Mouse (Mus musculus) hindbrain, embryonic 11.5 days (tissue): ENCODE data around the gene Vps9d1. TPM values are rescaled to one million over a fixed set of nuclear protein-coding genes. Genes with fewer than 3 reads are reported as not detected.
"Not testable (repeated sequence)": the region's sequence is repeated elsewhere in the genome, so short reads cannot be mapped to it uniquely, and the experiment has no call there.

Experiments
- ATAC-seq: fragments of 200-750 bp; cut with Nextera tagmentation; 2 replicates; pipeline ENCODE4 v1.8.0; 2017; ENCODE audit warnings: mild to moderate bottlenecking, moderate TSS enrichment, moderate library complexity; ENCODE audit not compliant: low FRiP score
- DNase-seq: peaks from one replicate; pipeline ENCODE4 v3.0.0-alpha.2; 2015; ENCODE audit warnings: low spot score
- H3K27ac ChIP-seq: fragments of 300-500 bp; sonication (generic); 2 replicates; pipeline ENCODE4 v1.5.1; 2014; ENCODE audit warnings: mild to moderate bottlenecking, low read depth, low read length
- H3K27me3 ChIP-seq: fragments of 300-500 bp; sonication (generic); 2 replicates; pipeline ENCODE4 v1.6.1; 2014; ENCODE audit warnings: mild to moderate bottlenecking, low read length, moderate library complexity, mixed read lengths; ENCODE audit not compliant: control insufficient read depth, insufficient read depth
- H3K36me3 ChIP-seq: fragments of 300-500 bp; sonication (generic); 2 replicates; pipeline ENCODE4 v1.6.1; 2014; ENCODE audit warnings: mild to moderate bottlenecking, low read length, moderate library complexity, mixed read lengths; ENCODE audit not compliant: control insufficient read depth, insufficient read depth
- H3K4me1 ChIP-seq: fragments of 300-500 bp; sonication (generic); replicated peaks from 2 replicates; pipeline ENCODE4 v1.6.1; 2014; ENCODE audit warnings: low read length, mixed read lengths; ENCODE audit not compliant: control insufficient read depth, insufficient read depth
- H3K4me2 ChIP-seq: fragments of 300-500 bp; sonication (generic); replicated peaks from 2 replicates; pipeline ENCODE4 v1.6.1; 2014; ENCODE audit warnings: mild to moderate bottlenecking, low read depth, low read length
- H3K4me3 ChIP-seq: fragments of 300-500 bp; sonication (generic); 2 replicates; pipeline ENCODE4 v1.5.1; 2014; ENCODE audit warnings: low read depth, low read length
- H3K9ac ChIP-seq: fragments of 300-500 bp; sonication (generic); 2 replicates; pipeline ENCODE4 v1.6.1; 2014; ENCODE audit warnings: low read depth, low read length
- H3K9me3 ChIP-seq: fragments of 300-500 bp; sonication (generic); 2 replicates; pipeline ENCODE4 v1.6.1; 2016; ENCODE audit warnings: low read length; ENCODE audit not compliant: control insufficient read depth
- WGBS: fragments of 180-500 bp; shearing (Covaris S2); extraction: QIAGEN DNeasy Blood & Tissue Kit; methylation state at CpG from one replicate; pipeline ENCODE4 v1.1.7; 2014; 5-methylcytosine and 5-hydroxymethylcytosine counted together
- polyA plus RNA-seq: library from polyadenylated mRNA; unstranded; fragments of >200 nt; fragmentation: Nextera tagmentation; extraction: Ambion mirVana; gene quantifications from 2 replicates; pipeline ENCODE4 v1.2.1, GENCODE M21; 2014

Vps9d1 gene
- polyA plus RNA-seq, 1 experiment from 2014 or later = 28.0 TPM

DNA sequence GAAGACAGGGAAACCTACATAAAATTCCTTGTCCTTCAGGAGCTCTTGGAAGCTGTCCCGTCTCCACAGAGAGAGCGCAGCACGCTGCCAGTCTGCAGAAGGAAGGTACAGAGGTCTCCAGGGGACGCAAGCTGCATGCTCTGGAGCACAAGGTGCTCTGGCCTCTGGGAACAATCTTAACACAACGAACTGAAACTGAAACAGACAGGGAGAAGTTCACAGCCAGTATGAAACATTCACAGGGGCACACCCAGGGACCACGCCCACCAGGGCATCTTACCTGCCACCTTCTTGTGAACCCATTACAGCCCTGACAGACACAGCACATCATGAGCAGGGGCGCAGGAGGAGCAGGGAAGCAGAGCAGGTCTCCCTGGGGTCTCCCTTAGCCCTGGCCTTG is 29.8 kb upstream of the Vps9d1 start:
- peaks cover 2% of the 10 kb centered on the region; the same call in 1 of the 2 replicates for H3K36me3 ChIP-seq
- 92% methylated on average over 7 of the region's 7 CpGs for WGBS
- no peak for ATAC-seq

DNA sequence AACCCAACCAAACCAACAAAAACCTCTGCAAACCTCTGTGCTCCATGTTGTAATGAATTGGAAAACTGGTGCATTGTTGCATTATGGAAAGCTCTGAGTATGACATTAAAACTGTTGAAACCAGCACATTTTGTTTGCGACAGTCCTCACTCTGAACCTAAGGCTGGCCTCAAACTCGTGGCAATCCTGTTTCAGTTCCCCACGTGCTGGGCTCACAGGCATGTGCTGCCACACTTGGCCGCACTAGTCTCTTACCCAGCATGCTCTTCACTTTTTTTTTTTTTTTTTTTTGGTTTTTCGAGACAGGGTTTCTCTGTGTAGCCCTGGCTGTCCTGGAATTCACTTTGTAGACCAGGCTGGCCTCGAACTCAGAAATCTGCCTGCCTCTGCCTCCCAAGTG is 28.8 kb upstream of the Vps9d1 start:
- WGBS = 92% methylated on average over 5 of the region's 6 CpGs
- ATAC-seq, H3K36me3 ChIP-seq, H3K4me3 ChIP-seq, H3K27me3 ChIP-seq, H3K9me3 ChIP-seq, DNase-seq, H3K4me1 ChIP-seq, H3K27ac ChIP-seq, H3K4me2 ChIP-seq, H3K9ac ChIP-seq: not testable (repeated sequence)

More for the DNA sequence above, 29.8 kb upstream of the Vps9d1 start:
- Histone ChIP-seq H3K9ac (no peak overlapping the region), H3K4me1 (no peaks in the 10 kb centered on the region), H3K4me2 (no peak overlapping the region), H3K27me3 (no peaks in the 10 kb centered on the region), H3K27ac (no peak overlapping the region), H3K4me3 (no peak overlapping the region), H3K9me3 (no peaks in the 10 kb centered on the region)
- DNase-seq = no peak

DNA sequence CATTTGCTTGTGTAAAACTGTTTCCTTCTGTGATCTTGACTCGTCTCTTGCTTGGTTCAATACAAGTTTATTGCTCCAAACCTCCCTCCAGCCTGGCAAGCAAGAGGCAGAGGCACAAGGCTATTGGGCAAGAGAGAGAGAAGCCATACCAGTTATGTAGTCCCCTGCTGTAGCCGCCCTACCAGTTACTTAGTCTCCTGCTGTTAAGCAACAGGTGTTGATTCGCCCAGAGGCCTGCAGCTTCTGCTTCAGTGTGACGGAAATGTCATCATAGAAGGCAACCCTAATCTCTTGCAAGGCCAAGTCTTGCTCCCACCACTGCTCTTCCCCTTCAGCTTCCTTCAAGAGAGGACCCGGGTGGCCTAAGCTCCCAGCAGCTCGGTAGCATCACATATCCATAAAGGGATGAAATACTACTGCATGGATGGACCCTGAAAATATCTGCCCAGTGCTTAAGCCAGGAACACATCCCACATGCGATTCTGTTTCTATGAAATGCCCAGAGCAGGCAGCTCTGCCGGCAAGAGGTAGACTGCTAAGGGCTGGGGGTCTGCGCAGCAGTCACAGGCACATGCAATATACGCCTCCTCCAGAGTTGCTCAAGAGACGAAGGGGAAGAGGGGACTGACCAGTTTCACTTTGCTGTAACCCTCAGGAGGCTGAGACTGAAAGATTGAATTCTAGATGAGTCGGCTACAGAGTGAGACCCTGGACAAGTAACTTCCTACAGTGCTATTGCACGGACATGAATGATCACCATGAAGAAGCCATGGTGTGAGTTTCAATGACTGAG is 26.4 kb upstream of the Vps9d1 start:
- Histone ChIP-seq H3K36me3 (peaks cover 4% of the 10 kb centered on the region), H3K27ac (no peak overlapping the region), H3K9ac (no peak overlapping the region), H3K4me3 (no peak overlapping the region), H3K4me2 (no peak overlapping the region), H3K9me3 (no peaks in the 10 kb centered on the region), H3K27me3 (no peaks in the 10 kb centered on the region), H3K4me1 (no peaks in the 10 kb centered on the region)
- 87% methylated on average over 13 of the region's 13 CpGs for WGBS
- DNase-seq (no peak), ATAC-seq (no peak)

DNA sequence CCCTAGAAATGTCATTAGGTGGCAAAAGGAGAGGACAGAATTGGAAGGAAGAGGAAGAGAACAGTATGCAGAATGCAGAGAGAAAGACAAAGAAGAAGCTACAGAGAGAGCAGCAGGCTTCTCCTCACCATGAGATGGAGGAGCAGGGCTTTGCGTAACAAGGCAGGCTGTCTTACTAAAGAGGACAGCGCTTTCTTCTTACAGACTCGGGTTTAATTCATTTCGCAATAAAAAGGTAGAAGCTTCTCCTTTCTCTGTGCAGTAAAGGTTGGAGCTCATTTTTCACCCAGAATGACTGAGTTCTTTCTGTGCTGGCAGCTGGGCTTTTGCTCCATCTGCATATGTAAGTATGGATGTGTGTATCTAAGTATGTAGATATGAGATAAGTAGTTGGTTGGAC is 25.7 kb upstream of the Vps9d1 start:
- no peaks in the 10 kb centered on the region for H3K27me3 ChIP-seq
- peaks cover 4% of the 10 kb centered on the region for H3K36me3 ChIP-seq
- H3K27ac ChIP-seq = no peak overlapping the region
- no peak overlapping the region for H3K4me2 ChIP-seq
- no peaks in the 10 kb centered on the region for H3K4me1 ChIP-seq
- no peaks in the 10 kb centered on the region for H3K9me3 ChIP-seq
- H3K4me3 ChIP-seq = no peak overlapping the region
- no peak for DNase-seq
- no peak for ATAC-seq
- WGBS = 90% methylated on average over 4 of the region's 4 CpGs
- H3K9ac ChIP-seq = no peak overlapping the region

DNA sequence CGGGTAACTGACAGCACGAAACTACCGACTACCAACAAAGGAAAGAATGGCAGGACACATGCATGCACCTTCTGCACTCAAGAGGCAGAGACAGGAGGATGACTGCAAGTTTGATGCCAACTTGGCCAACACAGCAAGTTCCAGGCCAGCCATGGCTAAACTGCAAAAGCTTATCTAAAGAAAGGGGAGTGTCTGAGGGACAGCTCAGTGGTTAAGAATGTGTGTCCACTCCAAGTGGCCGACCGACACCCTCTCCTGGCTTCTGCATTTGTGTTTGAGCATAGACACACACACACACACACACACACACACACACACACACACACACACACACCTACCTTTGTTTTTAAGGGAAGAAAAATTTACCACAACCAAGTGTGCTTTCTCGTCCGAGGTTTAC is 24.3 kb upstream of the Vps9d1 start:
- DNase-seq (no peak), ATAC-seq (no peak)
- Histone ChIP-seq H3K4me1 (no peaks in the 10 kb centered on the region), H3K27me3 (no peaks in the 10 kb centered on the region), H3K4me3 (no peak overlapping the region), H3K4me2 (no peak overlapping the region), H3K36me3 (peaks cover 4% of the 10 kb centered on the region), H3K27ac (no peak overlapping the region), H3K9me3 (no peaks in the 10 kb centered on the region), H3K9ac (no peak overlapping the region)
- WGBS = 92% methylated on average over 7 of the region's 7 CpGs

DNA sequence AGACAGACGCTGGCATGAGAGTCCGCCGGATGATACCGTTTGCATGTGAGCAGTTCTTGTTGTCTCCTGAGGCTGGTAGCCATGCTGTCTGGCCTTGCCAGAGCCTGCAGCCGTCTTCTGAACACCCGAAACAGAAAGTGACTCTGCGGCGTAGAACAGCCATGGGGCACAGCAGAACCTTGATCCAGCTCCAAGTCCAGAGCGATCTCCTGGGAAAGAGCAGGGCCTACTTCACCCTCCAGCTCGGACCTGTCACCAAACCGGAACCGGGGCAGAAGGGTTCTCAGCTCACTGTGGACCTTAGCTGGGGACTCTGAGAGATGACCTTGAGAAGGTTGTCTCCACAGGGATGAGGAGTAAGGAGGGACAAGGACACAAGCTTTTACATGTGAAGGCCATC is 20.9 kb upstream of the Vps9d1 start:
- H3K9me3 ChIP-seq = no peaks in the 10 kb centered on the region
- DNase-seq (no peak), ATAC-seq (no peak)
- no peak overlapping the region for H3K9ac ChIP-seq
- H3K27me3 ChIP-seq = no peaks in the 10 kb centered on the region
- H3K4me1 ChIP-seq = no peaks in the 10 kb centered on the region
- H3K4me3 ChIP-seq = no peak overlapping the region
- peaks cover 4% of the 10 kb centered on the region for H3K36me3 ChIP-seq
- WGBS = 94% methylated on average over 12 of the region's 12 CpGs
- no peak overlapping the region for H3K4me2 ChIP-seq
- no peak overlapping the region for H3K27ac ChIP-seq

DNA sequence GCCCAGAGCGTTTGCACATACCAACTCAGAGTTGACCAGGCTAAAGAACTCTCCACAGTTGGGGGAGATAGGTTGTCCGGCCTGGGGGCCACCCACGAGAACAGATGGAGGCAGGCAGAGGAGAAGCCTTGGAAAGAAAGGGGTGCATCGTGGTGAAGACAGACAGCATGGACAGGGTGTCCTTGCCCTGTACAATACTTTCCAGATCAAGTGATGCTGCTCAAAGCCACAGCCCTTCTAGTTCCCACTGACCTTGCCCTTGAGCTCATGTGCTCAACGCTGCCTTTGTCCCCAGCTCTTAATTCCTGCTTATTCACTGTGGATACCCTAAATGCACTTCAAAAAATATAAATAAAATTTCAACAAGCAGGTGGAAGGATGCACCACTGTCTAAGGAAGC is 20.3 kb upstream of the Vps9d1 start:
- ATAC-seq = no peak
- DNase-seq = no peak
- Histone ChIP-seq H3K4me1 (no peaks in the 10 kb centered on the region), H3K9me3 (no peaks in the 10 kb centered on the region), H3K9ac (no peak overlapping the region), H3K27ac (no peak overlapping the region), H3K36me3 (peaks cover 2% of the 10 kb centered on the region; the same call in 1 of the 2 replicates), H3K4me2 (no peak overlapping the region), H3K27me3 (no peaks in the 10 kb centered on the region), H3K4me3 (no peak overlapping the region)
- 84% methylated on average over 5 of the region's 5 CpGs for WGBS

DNA sequence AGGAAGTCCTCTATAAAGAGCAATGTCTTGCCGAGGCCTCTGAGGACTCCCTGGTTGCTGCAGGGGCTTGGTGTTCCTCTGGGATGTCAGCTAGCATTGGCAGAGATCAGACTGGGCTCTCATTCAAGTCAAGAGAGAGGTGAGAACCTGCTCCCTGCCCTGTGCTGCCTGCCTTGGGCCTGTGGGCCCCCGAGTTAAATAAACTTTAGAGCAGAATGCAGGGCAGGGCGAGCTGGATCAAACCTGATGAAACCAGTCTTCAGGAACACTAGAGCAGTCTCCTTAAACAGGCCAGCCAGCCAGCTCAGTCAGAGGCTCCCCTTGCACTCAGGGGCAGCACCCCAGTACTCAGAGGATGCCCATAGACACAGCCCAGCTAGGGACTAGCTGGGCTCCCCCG is 17.8 kb upstream of the Vps9d1 start:
- no peak for DNase-seq
- ATAC-seq = no peak
- no peak overlapping the region for H3K4me2 ChIP-seq
- H3K36me3 ChIP-seq = peaks cover 7% of the 10 kb centered on the region; the same call in 1 of the 2 replicates
- no peaks in the 10 kb centered on the region for H3K9me3 ChIP-seq
- WGBS = 80% methylated on average over 4 of the region's 4 CpGs
- H3K9ac ChIP-seq = no peak overlapping the region
- no peaks in the 10 kb centered on the region for H3K27me3 ChIP-seq
- no peaks in the 10 kb centered on the region for H3K4me1 ChIP-seq
- no peak overlapping the region for H3K4me3 ChIP-seq
- H3K27ac ChIP-seq = no peak overlapping the region

DNA sequence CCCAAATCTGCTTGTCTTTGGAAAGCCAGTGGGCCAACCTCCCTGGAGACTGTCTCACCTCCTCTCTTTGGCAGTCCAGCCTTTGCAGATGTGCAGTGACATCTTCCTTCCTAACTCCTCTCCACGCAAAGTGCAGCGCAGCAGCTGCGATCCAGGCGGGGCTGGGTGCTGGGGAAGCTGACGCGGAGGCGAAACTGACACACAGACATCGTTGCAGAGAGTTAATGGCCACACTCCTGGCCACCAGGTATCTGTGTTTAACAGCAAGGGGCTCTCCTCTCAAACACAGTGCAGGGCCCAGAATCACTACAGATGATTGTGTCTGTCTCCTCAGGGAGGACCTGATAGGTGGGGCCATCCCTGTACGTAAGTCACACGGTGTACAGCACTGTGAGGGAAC is 17.0 kb upstream of the Vps9d1 start:
- Histone ChIP-seq H3K4me1 (no peaks in the 10 kb centered on the region), H3K9ac (no peak overlapping the region), H3K4me3 (no peak overlapping the region), H3K27ac (no peak overlapping the region), H3K9me3 (no peaks in the 10 kb centered on the region), H3K27me3 (no peaks in the 10 kb centered on the region), H3K4me2 (no peak overlapping the region), H3K36me3 (peaks cover 9% of the 10 kb centered on the region; the same call in 1 of the 2 replicates)
- DNase-seq (no peak), ATAC-seq (no peak)
- 91% methylated on average over 10 of the region's 10 CpGs for WGBS
